Mouse (Mus musculus) ES-E14 (cell line): ENCODE data around the gene Ttc39d.

Source experiments
- CHD2 ChIP-seq: IDR thresholded peaks from 2 replicates; pipeline ENCODE4 v1.6.1; 2014; ENCODE audit warnings: mild to moderate bottlenecking, low read depth, low read length, inconsistent platforms
- ZC3H11A ChIP-seq: IDR thresholded peaks from 2 replicates; pipeline ENCODE4 v1.6.1; 2012; ENCODE audit warnings: low read depth, mild to moderate bottlenecking, inconsistent platforms, low read length, borderline replicate concordance

DNA sequence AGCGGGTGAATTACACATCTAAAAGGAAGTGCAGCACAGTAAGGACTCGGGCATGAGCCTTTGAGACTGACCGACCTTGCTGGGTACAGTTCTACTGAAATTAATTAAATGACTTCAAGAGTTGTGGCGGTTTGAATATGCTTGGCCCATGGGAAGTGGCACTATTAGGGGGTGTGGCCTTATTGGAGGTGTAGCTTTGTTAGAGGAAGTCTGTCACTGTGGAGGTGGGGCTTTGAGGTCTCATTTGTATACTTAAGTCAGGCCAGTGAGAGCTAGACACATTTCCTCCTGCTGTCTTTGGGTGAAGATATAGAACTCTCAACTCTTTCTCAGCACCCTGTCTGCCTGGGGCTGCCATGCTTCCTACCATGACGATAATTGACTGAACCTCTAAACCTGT lies 47.2 kb downstream of the Ttc39d start:
- TF ChIP-seq ZC3H11A (no peak), CHD2 (no peak)
